Mouse (Mus musculus): ENCODE measurements around the gene Vamp3. TPM values are rescaled to one million over a fixed set of nuclear protein-coding genes. Genes with fewer than 3 reads are reported as not detected.
"Not testable (repeated sequence)": the region's sequence is repeated elsewhere in the genome, so short reads cannot be mapped to it uniquely, and the experiment has no call there.

Vamp3 gene
- polyA plus RNA-seq, 1 experiment: 90.2 TPM

DNA sequence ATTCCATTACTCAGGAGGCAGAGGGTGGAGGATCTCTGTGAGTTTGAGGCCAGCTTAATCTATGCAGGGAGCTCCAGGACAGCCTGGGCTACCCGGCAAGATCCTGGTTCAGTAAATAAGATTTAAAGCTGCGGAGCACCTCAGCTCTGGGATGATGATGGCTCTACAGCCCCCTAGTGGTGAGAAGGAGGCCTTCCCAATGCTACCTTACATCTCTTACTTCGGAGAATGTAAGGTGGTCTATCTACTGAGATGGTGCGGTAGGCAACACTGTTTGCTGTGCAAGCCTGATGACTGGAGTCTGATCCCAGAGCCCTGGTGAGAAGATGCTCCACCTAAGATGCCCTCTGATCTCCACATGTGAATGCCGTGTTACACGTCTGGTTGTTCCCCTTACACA is 30.8 kb downstream of the Vamp3 start:
- Histone ChIP-seq H3K27ac (ENCODE audit: insufficient read depth, low read length) (no peak overlapping the region), H3K4me3 (ENCODE audit: insufficient read depth, low read length) (no peak overlapping the region), H3K4me1 (ENCODE audit: control insufficient read depth, insufficient read depth, low read length) (no peaks in the 10 kb centered on the region)
- TF ChIP-seq CTCF (IDR thresholded peaks at IDR 0.05; ENCODE audit: borderline replicate concordance, insufficient read depth, low read length): peak; percentile 55; the same call in 1 of the 2 replicates
- TF ChIP-seq POLR2A (IDR thresholded peaks at IDR 0.05; ENCODE audit: low read depth, low read length): no peak

DNA sequence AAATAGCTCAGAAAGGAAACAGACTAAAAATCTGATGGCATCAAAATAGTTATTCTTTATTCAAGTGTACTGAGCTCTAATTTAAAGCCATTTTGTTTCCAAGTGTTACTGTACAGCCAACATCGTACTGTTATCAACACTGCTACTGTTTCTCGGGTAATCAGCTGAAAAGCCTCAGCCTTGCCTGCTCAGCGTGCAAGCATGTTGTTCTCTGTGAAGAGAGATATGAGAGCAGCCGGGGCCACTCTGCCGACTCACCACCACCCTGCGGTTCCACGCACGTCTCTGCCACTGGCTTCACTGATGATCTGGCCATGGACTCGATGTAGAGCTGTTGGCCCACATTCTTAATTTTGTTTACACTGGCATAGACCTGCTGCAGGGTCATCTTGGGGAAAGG is 33.6 kb downstream of the Vamp3 start:
- no peak overlapping the region for H3K27ac ChIP-seq (ENCODE audit: insufficient read depth, low read length)
- H3K4me1 ChIP-seq (ENCODE audit: control insufficient read depth, insufficient read depth, low read length): no peaks in the 10 kb centered on the region
- H3K4me3 ChIP-seq (ENCODE audit: insufficient read depth, low read length): no peak overlapping the region
- TF ChIP-seq CTCF (IDR thresholded peaks at IDR 0.05; ENCODE audit: borderline replicate concordance, insufficient read depth, low read length): no peak
- no peak for TF ChIP-seq POLR2A (IDR thresholded peaks at IDR 0.05; ENCODE audit: low read depth, low read length)

DNA sequence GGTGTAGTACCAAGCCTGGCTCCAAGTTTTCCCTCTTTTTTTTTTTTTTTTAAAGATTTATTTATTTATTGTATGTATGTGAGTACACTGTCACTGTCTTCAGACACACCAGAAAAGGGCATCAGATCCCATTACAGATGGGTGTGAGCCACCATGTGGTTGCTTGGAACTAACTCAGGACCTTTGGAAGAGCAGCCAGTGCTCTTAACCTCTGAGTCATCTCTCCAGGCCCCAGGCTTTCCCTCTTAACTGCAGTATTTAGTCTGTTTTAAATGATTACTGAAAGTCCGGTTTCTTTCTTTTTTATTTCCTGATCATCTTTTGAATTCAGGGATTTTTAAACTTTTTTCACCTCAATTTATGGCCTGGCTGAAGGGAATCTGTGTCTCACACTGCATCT is 40.4 kb downstream of the Vamp3 start:
- H3K27ac ChIP-seq (ENCODE audit: insufficient read depth, low read length); H3K4me1 ChIP-seq (ENCODE audit: control insufficient read depth, insufficient read depth, low read length): not testable (repeated sequence)

DNA sequence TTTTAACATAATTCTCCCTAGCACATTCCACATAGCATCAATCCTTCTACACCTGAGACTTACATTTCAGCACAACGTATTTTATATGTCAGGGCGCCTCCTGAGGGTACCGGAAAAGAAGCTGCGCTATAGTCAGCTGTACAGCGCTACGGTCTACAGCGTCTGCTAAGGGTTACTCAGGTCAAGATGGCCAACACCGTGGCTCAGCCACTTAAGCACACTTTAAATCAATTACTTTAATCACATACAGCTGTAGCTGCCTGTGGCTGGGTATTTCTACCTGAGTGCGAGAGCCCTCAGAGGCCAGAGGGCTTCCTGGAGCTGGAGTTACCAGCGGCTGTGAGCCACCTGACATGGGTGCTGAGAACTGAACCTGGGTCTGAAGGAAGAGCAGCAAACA is 41.8 kb downstream of the Vamp3 start:
- H3K27ac ChIP-seq (ENCODE audit: insufficient read depth, low read length): no peak overlapping the region
- H3K4me3 ChIP-seq (ENCODE audit: insufficient read depth, low read length): no peak overlapping the region
- peaks cover 3% of the 10 kb centered on the region; the same call in 1 of the 2 replicates for H3K4me1 ChIP-seq (ENCODE audit: control insufficient read depth, insufficient read depth, low read length)
- TF ChIP-seq POLR2A (IDR thresholded peaks at IDR 0.05; ENCODE audit: low read depth, low read length): no peak
- TF ChIP-seq CTCF (IDR thresholded peaks at IDR 0.05; ENCODE audit: borderline replicate concordance, insufficient read depth, low read length): no peak

More for the DNA sequence above, 40.4 kb downstream of the Vamp3 start:
- H3K4me3 ChIP-seq (ENCODE audit: insufficient read depth, low read length): not testable (repeated sequence)

DNA sequence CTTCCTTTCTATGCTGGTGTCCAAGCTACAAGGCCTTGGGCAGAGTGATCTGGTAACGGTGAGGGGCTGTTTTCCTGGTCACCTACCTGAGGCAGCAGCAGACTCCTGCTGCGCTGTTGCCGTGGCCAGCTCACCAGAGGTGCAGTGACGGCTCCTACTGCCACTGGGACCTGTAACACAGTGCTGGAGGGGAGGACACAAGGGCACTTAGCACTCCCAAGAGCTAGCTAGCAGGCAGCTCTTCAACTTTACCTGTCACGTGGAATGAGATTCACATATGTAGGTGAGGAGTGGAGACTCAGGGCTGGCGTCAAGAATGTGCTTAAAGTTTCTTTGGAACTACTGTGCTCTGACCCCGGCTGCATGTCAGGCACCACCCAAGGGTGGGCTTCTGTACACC is 47.4 kb downstream of the Vamp3 start:
- Histone ChIP-seq H3K4me1 (ENCODE audit: control insufficient read depth, insufficient read depth, low read length) (peaks cover 3% of the 10 kb centered on the region; the same call in 1 of the 2 replicates), H3K4me3 (ENCODE audit: insufficient read depth, low read length) (no peak overlapping the region), H3K27ac (ENCODE audit: insufficient read depth, low read length) (no peak overlapping the region)
- TF ChIP-seq CTCF (IDR thresholded peaks at IDR 0.05; ENCODE audit: borderline replicate concordance, insufficient read depth, low read length) (no peak), POLR2A (IDR thresholded peaks at IDR 0.05; ENCODE audit: low read depth, low read length) (no peak)

DNA sequence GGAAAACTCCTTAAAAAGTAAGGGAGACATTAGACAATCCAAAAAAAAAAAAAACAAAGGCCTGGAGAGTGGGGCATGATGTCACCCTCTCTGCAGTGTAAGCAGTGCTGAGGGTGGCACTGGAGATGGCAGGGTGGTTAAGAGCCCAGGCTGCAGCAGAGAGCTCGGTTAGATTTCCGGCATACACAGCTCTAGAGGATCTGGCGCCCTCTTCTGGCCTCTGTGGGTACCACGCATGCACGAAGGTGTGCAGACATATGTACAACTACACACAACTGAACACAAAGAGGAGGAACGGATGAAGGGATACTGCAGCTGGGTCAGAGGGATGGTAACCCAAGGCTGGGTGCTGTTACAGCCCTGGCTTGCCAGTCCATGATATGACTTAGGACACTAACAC is 50.8 kb downstream of the Vamp3 start:
- Histone ChIP-seq H3K27ac (ENCODE audit: insufficient read depth, low read length) (no peak overlapping the region), H3K4me3 (ENCODE audit: insufficient read depth, low read length) (no peak overlapping the region), H3K4me1 (ENCODE audit: control insufficient read depth, insufficient read depth, low read length) (peaks cover 3% of the 10 kb centered on the region; the same call in 1 of the 2 replicates)
- TF ChIP-seq POLR2A (IDR thresholded peaks at IDR 0.05; ENCODE audit: low read depth, low read length) (no peak), CTCF (IDR thresholded peaks at IDR 0.05; ENCODE audit: borderline replicate concordance, insufficient read depth, low read length) (peak; percentile 59)

DNA sequence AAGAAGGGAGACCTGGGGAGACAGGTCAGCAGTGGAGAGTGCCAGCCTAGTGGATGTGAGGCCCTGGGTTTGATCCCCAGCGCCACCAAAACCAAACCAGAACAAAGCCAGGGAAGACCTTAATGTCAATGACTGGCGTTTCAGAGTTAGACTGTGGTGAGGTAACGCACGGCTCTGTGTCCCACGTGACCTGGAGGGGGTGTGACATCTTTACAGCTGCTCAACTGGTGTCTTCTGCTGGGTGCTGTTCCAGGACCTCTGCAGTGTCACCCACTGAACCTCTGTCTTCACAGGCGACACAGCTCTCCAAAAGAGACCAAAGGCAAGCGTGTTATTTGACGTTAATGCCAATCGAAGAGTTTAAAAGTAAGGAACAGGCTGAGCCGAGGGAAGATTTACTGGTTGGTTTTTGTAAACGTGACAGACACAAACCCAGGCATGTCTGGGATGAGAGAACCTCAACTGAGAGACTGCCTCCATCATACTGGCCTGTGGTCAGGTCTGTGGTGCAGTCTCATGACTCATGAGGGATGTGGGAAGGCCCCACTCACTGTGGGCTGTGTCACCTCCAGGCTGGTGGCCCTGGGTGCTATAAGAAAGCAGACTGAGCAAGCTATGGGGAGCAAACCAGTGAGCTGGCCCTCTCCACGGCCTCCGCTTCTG is 52.0 kb downstream of the Vamp3 start:
- no peak for TF ChIP-seq CTCF (IDR thresholded peaks at IDR 0.05; ENCODE audit: borderline replicate concordance, insufficient read depth, low read length)
- TF ChIP-seq POLR2A (IDR thresholded peaks at IDR 0.05; ENCODE audit: low read depth, low read length): no peak
- no peak overlapping the region for H3K4me3 ChIP-seq (ENCODE audit: insufficient read depth, low read length)
- no peak overlapping the region for H3K27ac ChIP-seq (ENCODE audit: insufficient read depth, low read length)
- H3K4me1 ChIP-seq (ENCODE audit: control insufficient read depth, insufficient read depth, low read length): peaks cover 3% of the 10 kb centered on the region; the same call in 1 of the 2 replicates

DNA sequence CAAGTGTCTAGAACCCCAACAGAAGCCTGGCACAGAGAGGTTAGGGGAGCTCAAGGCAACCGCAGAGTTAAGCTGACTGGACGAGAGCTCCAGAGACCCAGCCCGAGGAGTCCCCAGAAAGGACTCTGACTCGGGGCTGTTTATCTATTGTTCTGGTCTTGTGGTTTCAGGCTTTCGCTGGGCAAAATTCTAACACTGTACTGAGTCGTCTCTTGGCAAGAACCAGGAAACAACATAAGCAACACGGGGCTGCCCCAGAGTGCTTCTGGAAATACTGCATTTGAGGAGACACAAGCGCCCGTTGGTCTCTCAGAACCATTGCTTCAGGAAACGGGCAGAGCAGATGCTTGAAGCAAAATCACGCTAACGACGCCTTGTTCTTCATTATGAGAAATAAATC is 56.4 kb downstream of the Vamp3 start:
- no peak for TF ChIP-seq POLR2A (IDR thresholded peaks at IDR 0.05; ENCODE audit: low read depth, low read length)
- Histone ChIP-seq H3K27ac (ENCODE audit: insufficient read depth, low read length) (no peak overlapping the region), H3K4me1 (ENCODE audit: control insufficient read depth, insufficient read depth, low read length) (peaks cover 3% of the 10 kb centered on the region; the same call in 1 of the 2 replicates), H3K4me3 (ENCODE audit: insufficient read depth, low read length) (no peak overlapping the region)

DNA sequence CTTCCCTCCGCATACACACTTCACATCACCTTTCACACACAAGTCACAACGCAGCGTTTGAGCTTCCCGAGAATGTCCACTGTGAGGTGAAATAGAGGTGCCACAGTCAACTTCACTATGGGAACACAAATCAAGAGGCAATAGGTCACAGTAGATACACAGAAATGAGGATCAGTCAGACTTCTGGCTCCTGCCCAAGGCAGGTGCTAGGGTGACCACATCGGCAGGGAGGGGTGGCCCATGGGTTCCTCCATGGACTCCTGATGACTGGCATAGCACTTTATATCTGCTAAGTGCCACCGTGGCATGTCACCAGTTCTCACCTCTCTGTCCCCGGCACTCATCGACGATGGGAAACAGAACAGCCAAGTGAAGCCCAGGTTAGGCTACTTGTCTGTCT is 59.1 kb downstream of the Vamp3 start:
- H3K4me1 ChIP-seq (ENCODE audit: control insufficient read depth, insufficient read depth, low read length): no peaks in the 10 kb centered on the region
- no peak overlapping the region for H3K4me3 ChIP-seq (ENCODE audit: insufficient read depth, low read length)
- H3K27ac ChIP-seq (ENCODE audit: insufficient read depth, low read length): no peak overlapping the region
- TF ChIP-seq CTCF (IDR thresholded peaks at IDR 0.05; ENCODE audit: borderline replicate concordance, insufficient read depth, low read length): no peak
- TF ChIP-seq POLR2A (IDR thresholded peaks at IDR 0.05; ENCODE audit: low read depth, low read length): no peak

Other genes with a start within 250 kb of the Vamp3 start
- gene Errfi1, start 204.0 kb downstream of the Vamp3 start, polyA plus RNA-seq (2011; ENCODE audit: insufficient read length, low read depth, missing spikeins): 83.1 and 105 TPM in 2 replicates
- gene Park7, start 143.5 kb downstream of the Vamp3 start, polyA plus RNA-seq (2011; ENCODE audit: insufficient read length, low read depth, missing spikeins): 102 and 121 TPM in 2 replicates
- 0.33 and 0.58 TPM in 2 replicates for gene Tnfrsf9, start 143.4 kb downstream of the Vamp3 start, polyA plus RNA-seq (2011; ENCODE audit: insufficient read length, low read depth, missing spikeins)
- gene Uts2, start 60.9 kb downstream of the Vamp3 start, polyA plus RNA-seq (2011; ENCODE audit: insufficient read length, low read depth, missing spikeins): not detected in 2 replicates
- 7.6 and 8.3 TPM in 2 replicates for gene Per3, start 13.3 kb downstream of the Vamp3 start, polyA plus RNA-seq (2011; ENCODE audit: insufficient read length, low read depth, missing spikeins)
- not detected in 2 replicates for gene Gm13090, start 31.6 kb upstream of the Vamp3 start, polyA plus RNA-seq (2011; ENCODE audit: insufficient read length, low read depth, missing spikeins)

Measured in embryonic fibroblast, embryonic 13.5 days (primary cell).